Mouse (Mus musculus): ENCODE measurements around the gene Kdm5a. TPM values are rescaled to one million over a fixed set of nuclear protein-coding genes. Genes with fewer than 3 reads are reported as not detected.

Gene Kdm5a
- polyA plus RNA-seq, 1 experiment: 5.8 TPM

DNA sequence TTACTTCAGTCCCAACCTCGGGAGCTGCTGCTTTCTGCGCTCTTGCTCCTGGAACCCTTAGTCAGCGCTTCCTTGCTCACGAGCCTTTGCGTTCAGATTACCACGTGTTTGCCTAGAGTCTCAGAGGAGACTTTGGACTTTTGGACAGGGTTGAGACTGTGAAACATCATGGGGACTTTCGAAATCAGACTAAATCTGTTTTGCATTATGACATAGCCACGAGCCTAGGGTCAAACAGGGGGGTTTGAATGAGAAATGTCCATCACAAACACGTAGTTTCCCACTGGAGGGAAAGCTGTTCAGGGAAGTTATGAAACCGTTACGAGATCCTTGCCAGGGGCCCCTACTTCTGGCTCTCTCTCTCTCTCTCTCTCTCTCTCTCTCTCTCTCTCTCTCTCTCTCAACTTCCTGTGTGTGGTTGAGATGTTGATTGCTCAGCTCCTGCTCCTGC lies 90.7 kb downstream of the Kdm5a start:
- H3K79me3 ChIP-seq (ENCODE audit: low read depth): no peaks in the 10 kb centered on the region
- no peaks in the 10 kb centered on the region for H3K79me2 ChIP-seq (ENCODE audit: control insufficient read depth, insufficient read depth)
- TF ChIP-seq CTCF (IDR thresholded peaks at IDR 0.05; ENCODE audit: control insufficient read depth, insufficient read depth, insufficient read length) (no peak), CEBPB (IDR thresholded peaks at IDR 0.05; ENCODE audit: low read depth) (no peak), FOSL1 (IDR thresholded peaks at IDR 0.05; ENCODE audit: insufficient read depth, low read length, poor library complexity, severe bottlenecking) (no peak), USF1 (IDR thresholded peaks at IDR 0.05; ENCODE audit: low read depth) (no peak), MYOG (IDR thresholded peaks at IDR 0.05; ENCODE audit: control insufficient read depth, extremely low read depth, insufficient read length) (no peak), MAX (IDR thresholded peaks at IDR 0.05) (no peak), MYOD1 (IDR thresholded peaks at IDR 0.05; ENCODE audit: control insufficient read depth, insufficient read length, low read depth) (no peak)
- no peaks in the 10 kb centered on the region for H3K36me3 ChIP-seq (ENCODE audit: control insufficient read depth, insufficient read depth)
- H3ac ChIP-seq (ENCODE audit: control insufficient read depth, insufficient read length, low read depth): no peak overlapping the region
- no peak overlapping the region for H3K4me3 ChIP-seq (ENCODE audit: insufficient read depth, poor library complexity, severe bottlenecking)
- H3K27me3 ChIP-seq (ENCODE audit: control insufficient read depth, insufficient read depth, insufficient read length): no peaks in the 10 kb centered on the region

DNA sequence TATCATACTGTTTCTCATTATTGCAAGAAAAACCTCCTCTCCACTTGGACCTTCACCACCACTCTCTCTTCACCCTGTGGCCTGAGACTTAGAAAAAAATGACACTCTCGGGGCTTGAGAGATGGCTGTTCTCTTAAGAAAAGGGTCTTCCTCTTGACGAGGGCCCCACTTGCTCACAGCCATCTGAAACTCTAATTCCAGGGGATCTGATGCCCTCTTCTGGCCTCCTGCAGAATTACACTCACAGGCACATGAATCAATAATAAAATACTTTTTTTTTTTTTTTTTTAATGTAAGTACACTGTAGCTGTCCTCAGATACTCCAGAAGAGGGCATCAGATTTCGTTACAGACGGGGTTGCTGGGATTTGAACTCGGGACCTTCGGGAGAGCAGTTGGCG lies 93.2 kb downstream of the Kdm5a start:
- Histone ChIP-seq H3K4me3 (ENCODE audit: insufficient read depth, poor library complexity, severe bottlenecking) (no peak overlapping the region), H3K27me3 (ENCODE audit: control insufficient read depth, insufficient read depth, insufficient read length) (no peaks in the 10 kb centered on the region), H3K36me3 (ENCODE audit: control insufficient read depth, insufficient read depth) (no peaks in the 10 kb centered on the region), H3ac (ENCODE audit: control insufficient read depth, insufficient read length, low read depth) (no peak overlapping the region), H3K79me3 (ENCODE audit: low read depth) (no peaks in the 10 kb centered on the region), H3K79me2 (ENCODE audit: control insufficient read depth, insufficient read depth) (no peaks in the 10 kb centered on the region)
- TF ChIP-seq MAX (IDR thresholded peaks at IDR 0.05) (no peak), CEBPB (IDR thresholded peaks at IDR 0.05; ENCODE audit: low read depth) (no peak), CTCF (IDR thresholded peaks at IDR 0.05; ENCODE audit: control insufficient read depth, insufficient read depth, insufficient read length) (no peak), MYOG (IDR thresholded peaks at IDR 0.05; ENCODE audit: control insufficient read depth, extremely low read depth, insufficient read length) (no peak), USF1 (IDR thresholded peaks at IDR 0.05; ENCODE audit: low read depth) (no peak), MYOD1 (IDR thresholded peaks at IDR 0.05; ENCODE audit: control insufficient read depth, insufficient read length, low read depth) (no peak), FOSL1 (IDR thresholded peaks at IDR 0.05; ENCODE audit: insufficient read depth, low read length, poor library complexity, severe bottlenecking) (no peak)

DNA sequence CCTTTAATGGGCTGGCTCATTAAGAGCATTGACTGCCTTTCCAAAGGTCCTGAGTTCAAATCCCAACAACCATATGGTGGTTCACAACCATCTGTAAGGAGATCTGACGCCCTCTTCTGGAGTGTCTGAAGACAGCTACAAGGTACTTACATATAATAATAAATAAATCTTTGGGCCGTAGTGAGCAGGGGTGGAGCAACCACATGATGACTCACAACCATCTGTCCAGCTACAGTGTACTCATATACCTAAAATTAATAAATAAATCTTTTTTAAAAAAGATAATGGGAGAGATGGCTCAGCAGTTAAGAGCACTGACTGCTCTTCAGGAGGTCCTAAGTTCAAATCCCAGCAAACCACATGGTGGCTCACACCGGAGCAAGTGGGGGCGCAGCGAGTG lies 93.8 kb downstream of the Kdm5a start:
- Histone ChIP-seq H3ac (ENCODE audit: control insufficient read depth, insufficient read length, low read depth) (no peak overlapping the region), H3K79me3 (ENCODE audit: low read depth) (no peaks in the 10 kb centered on the region), H3K27me3 (ENCODE audit: control insufficient read depth, insufficient read depth, insufficient read length) (no peaks in the 10 kb centered on the region), H3K79me2 (ENCODE audit: control insufficient read depth, insufficient read depth) (no peaks in the 10 kb centered on the region), H3K4me3 (ENCODE audit: insufficient read depth, poor library complexity, severe bottlenecking) (no peak overlapping the region), H3K36me3 (ENCODE audit: control insufficient read depth, insufficient read depth) (no peaks in the 10 kb centered on the region)
- TF ChIP-seq FOSL1 (IDR thresholded peaks at IDR 0.05; ENCODE audit: insufficient read depth, low read length, poor library complexity, severe bottlenecking): no peak

DNA sequence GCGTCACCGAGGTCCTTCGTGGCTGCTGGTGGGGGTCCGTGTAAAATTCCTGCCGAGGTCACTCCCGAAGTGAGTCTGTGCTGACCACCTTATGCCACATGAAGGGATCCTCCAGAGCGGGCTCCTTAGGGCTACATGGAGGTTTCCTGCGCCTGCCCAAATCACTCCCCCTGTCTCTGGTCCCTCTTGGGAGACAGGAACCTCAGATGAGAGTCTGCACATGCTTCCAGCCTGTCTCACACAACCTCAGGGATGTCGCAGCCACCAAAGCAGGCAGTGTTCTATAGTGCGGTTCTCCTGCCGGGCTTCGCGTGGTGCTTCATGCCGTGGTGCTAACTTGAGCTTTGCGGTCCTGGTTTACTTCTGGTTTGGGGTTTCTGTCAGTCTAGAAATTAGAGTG lies 97.3 kb downstream of the Kdm5a start:
- peaks cover 32% of the 10 kb centered on the region for H3K79me2 ChIP-seq (ENCODE audit: control insufficient read depth, insufficient read depth)
- H3K4me3 ChIP-seq (ENCODE audit: insufficient read depth, poor library complexity, severe bottlenecking): no peak overlapping the region
- H3ac ChIP-seq (ENCODE audit: control insufficient read depth, insufficient read length, low read depth): no peak overlapping the region
- peaks cover 25% of the 10 kb centered on the region for H3K79me3 ChIP-seq (ENCODE audit: low read depth)
- H3K36me3 ChIP-seq (ENCODE audit: control insufficient read depth, insufficient read depth): no peaks in the 10 kb centered on the region
- no peak for TF ChIP-seq MYOG (IDR thresholded peaks at IDR 0.05; ENCODE audit: control insufficient read depth, extremely low read depth, insufficient read length)
- no peak for TF ChIP-seq USF1 (IDR thresholded peaks at IDR 0.05; ENCODE audit: low read depth)
- TF ChIP-seq CTCF (IDR thresholded peaks at IDR 0.05; ENCODE audit: control insufficient read depth, insufficient read depth, insufficient read length): no peak
- TF ChIP-seq MYOD1 (IDR thresholded peaks at IDR 0.05; ENCODE audit: control insufficient read depth, insufficient read length, low read depth): no peak
- TF ChIP-seq FOSL1 (IDR thresholded peaks at IDR 0.05; ENCODE audit: insufficient read depth, low read length, poor library complexity, severe bottlenecking): no peak
- no peaks in the 10 kb centered on the region for H3K27me3 ChIP-seq (ENCODE audit: control insufficient read depth, insufficient read depth, insufficient read length)

DNA sequence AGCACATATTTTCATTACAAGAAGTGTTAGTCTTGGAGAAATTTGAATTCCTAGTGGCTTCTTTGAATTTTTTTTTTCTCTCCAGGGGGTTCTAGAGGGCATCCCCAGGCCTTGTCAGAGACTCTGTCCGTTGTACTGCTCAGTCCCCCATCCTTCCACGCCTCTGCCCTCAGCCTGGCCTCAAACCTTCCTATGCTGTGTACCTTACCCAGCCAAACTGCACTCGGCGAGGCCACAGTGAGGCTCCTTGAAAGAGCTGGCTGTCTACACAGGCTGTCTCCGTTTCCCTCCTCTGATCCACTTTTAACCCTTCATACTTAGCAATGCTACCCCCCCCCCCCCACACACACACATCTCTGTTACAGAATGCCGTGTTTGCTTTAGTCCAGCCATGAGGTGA lies 98.3 kb downstream of the Kdm5a start:
- peaks cover 34% of the 10 kb centered on the region for H3K79me3 ChIP-seq (ENCODE audit: low read depth)
- H3K79me2 ChIP-seq (ENCODE audit: control insufficient read depth, insufficient read depth): peaks cover 42% of the 10 kb centered on the region
- no peaks in the 10 kb centered on the region for H3K27me3 ChIP-seq (ENCODE audit: control insufficient read depth, insufficient read depth, insufficient read length)
- H3K4me3 ChIP-seq (ENCODE audit: insufficient read depth, poor library complexity, severe bottlenecking): no peak overlapping the region
- no peaks in the 10 kb centered on the region for H3K36me3 ChIP-seq (ENCODE audit: control insufficient read depth, insufficient read depth)
- TF ChIP-seq CEBPB (IDR thresholded peaks at IDR 0.05; ENCODE audit: low read depth) (no peak), MYOG (IDR thresholded peaks at IDR 0.05; ENCODE audit: control insufficient read depth, extremely low read depth, insufficient read length) (no peak), MYOD1 (IDR thresholded peaks at IDR 0.05; ENCODE audit: control insufficient read depth, insufficient read length, low read depth) (no peak), FOSL1 (IDR thresholded peaks at IDR 0.05; ENCODE audit: insufficient read depth, low read length, poor library complexity, severe bottlenecking) (no peak), USF1 (IDR thresholded peaks at IDR 0.05; ENCODE audit: low read depth) (no peak)
- H3ac ChIP-seq (ENCODE audit: control insufficient read depth, insufficient read length, low read depth): no peak overlapping the region

DNA sequence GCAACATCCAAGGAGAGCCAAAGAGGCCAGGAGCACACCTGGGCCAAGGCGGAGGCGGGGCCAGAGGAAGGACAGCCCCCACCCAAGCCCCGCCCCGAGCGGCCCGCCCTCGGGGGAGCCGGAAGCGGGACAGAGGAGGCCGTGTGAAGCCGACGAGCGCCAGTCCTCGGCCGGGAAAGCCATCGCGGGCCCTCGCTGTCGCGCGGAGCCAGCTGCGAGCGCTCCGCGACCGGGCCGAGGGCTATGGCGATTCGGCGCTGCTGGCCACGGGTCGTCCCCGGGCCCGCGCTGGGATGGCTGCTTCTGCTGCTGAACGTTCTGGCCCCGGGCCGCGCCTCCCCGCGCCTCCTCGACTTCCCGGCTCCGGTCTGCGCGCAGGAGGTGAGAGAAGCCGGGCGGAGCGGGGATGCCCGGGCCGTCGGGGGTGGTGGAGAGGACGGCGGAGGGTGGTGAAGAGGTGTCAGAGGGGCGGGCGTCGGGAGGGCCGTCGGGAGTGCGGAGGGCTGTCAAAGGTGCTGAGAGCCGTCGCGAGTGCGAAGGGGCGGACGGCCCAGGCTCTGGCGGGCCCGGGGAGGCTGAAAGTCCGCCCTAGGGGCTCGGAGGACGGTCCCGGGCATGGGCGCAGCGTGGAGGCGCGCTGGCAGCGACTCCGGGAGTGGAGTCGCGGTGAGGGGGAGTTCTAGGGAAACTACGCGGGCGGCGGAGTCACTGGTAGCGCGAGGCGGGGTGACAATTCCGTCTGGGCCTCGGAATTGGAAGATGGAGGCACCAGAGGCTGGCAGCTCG lies 99.4 kb downstream of the Kdm5a start, which contains the start of gene Il17ra:
TSS of gene Il17ra (plus strand) at position 162 of the 786 bp plus-strand sequence.
- peaks cover 44% of the 10 kb centered on the region for H3K79me3 ChIP-seq (ENCODE audit: low read depth)
- TF ChIP-seq MYOD1 (IDR thresholded peaks at IDR 0.05; ENCODE audit: control insufficient read depth, insufficient read length, low read depth): no peak
- TF ChIP-seq FOSL1 (IDR thresholded peaks at IDR 0.05; ENCODE audit: insufficient read depth, low read length, poor library complexity, severe bottlenecking): no peak
- TF ChIP-seq USF1 (IDR thresholded peaks at IDR 0.05; ENCODE audit: low read depth): no peak
- no peak for TF ChIP-seq CTCF (IDR thresholded peaks at IDR 0.05; ENCODE audit: control insufficient read depth, insufficient read depth, insufficient read length)
- no peak for TF ChIP-seq MYOG (IDR thresholded peaks at IDR 0.05; ENCODE audit: control insufficient read depth, extremely low read depth, insufficient read length)
- TF ChIP-seq CEBPB (IDR thresholded peaks at IDR 0.05; ENCODE audit: low read depth): no peak
- TF ChIP-seq MAX (IDR thresholded peaks at IDR 0.05): no peak
- H3K79me2 ChIP-seq (ENCODE audit: control insufficient read depth, insufficient read depth): peaks cover 52% of the 10 kb centered on the region
- H3K27me3 ChIP-seq (ENCODE audit: control insufficient read depth, insufficient read depth, insufficient read length): no peaks in the 10 kb centered on the region
- H3K4me3 ChIP-seq (ENCODE audit: insufficient read depth, poor library complexity, severe bottlenecking): peak within 1 kb of the TSS; percentile 57
- H3ac ChIP-seq (ENCODE audit: control insufficient read depth, insufficient read length, low read depth): peak within 1 kb of the TSS; percentile 81
- H3K36me3 ChIP-seq (ENCODE audit: control insufficient read depth, insufficient read depth): no peaks in the 10 kb centered on the region
